Mouse (Mus musculus) urinary bladder, postnatal 4 days (tissue): Measurements from ENCODE around the gene Hes1.

Experiments used
- DNase-seq, 2 experiments: peaks; one replicate each; pipeline ENCODE4 v3.0.0; 2021 to 2022; ENCODE audit warnings: low spot score in 2 of 2

Hes1 gene

GRCm38 (mm10) chr16:30063984-30064453 lies at the start of gene Hes1:
TSS of gene Hes1 (plus strand) at chr16:30064384.
- DNase-seq: peak; percentile 94

- no peak for DNase-seq
Observed at GRCm38 (mm10) chr16:30016064-30016463, 48.1 kb upstream of the Hes1 start.

- no peak for DNase-seq
Observed at GRCm38 (mm10) chr16:30020124-30020523, 44.1 kb upstream of the Hes1 start.

GRCm38 (mm10) chr16:30022352-30022751 lies 41.8 kb upstream of the Hes1 start:
- DNase-seq: no peak

GRCm38 (mm10) chr16:30022890-30023797 lies 41.0 kb upstream of the Hes1 start:
- no peak for DNase-seq

GRCm38 (mm10) chr16:30024681-30025262 lies 39.4 kb upstream of the Hes1 start:
- DNase-seq: peak in 1 of 2 experiments; percentile 40

GRCm38 (mm10) chr16:30028184-30028583 lies 36.0 kb upstream of the Hes1 start:
- DNase-seq: no peak

GRCm38 (mm10) chr16:30029264-30030003 lies 34.8 kb upstream of the Hes1 start:
- DNase-seq: no peak

- DNase-seq: no peak
Observed at GRCm38 (mm10) chr16:30032326-30032904, 31.8 kb upstream of the Hes1 start.

GRCm38 (mm10) chr16:30033390-30033789 lies 30.8 kb upstream of the Hes1 start:
- DNase-seq: no peak

GRCm38 (mm10) chr16:30034001-30034400 lies 30.2 kb upstream of the Hes1 start:
- DNase-seq: no peak

GRCm38 (mm10) chr16:30034521-30034920 lies 29.7 kb upstream of the Hes1 start:
- no peak for DNase-seq

GRCm38 (mm10) chr16:30034979-30035440 lies 29.2 kb upstream of the Hes1 start:
- DNase-seq: no peak

GRCm38 (mm10) chr16:30036104-30036503 lies 28.1 kb upstream of the Hes1 start:
- DNase-seq: no peak

- no peak for DNase-seq
Observed at GRCm38 (mm10) chr16:30038663-30039593, 25.3 kb upstream of the Hes1 start.

- no peak for DNase-seq
Observed at GRCm38 (mm10) chr16:30039841-30040240, 24.3 kb upstream of the Hes1 start.

GRCm38 (mm10) chr16:30042859-30043258 lies 21.3 kb upstream of the Hes1 start:
- no peak for DNase-seq

GRCm38 (mm10) chr16:30045615-30046014 lies 18.6 kb upstream of the Hes1 start:
- DNase-seq: no peak

- no peak for DNase-seq
Observed at GRCm38 (mm10) chr16:30047010-30047409, 17.2 kb upstream of the Hes1 start.

GRCm38 (mm10) chr16:30047421-30047831 lies 16.8 kb upstream of the Hes1 start:
- no peak for DNase-seq
